Mouse (Mus musculus) embryonic facial prominence, embryonic 10.5 days (tissue): ENCODE results near the gene Smad3. TPM values are rescaled to one million over a fixed set of nuclear protein-coding genes. Genes with fewer than 3 reads are reported as not detected.

ENCODE experiments used
- DNase-seq: peaks from one replicate; pipeline ENCODE4 v3.0.0-alpha.2; 2017; ENCODE audit warnings: low spot score
- H3K27ac ChIP-seq: fragments of 300-500 bp; sonication (generic); replicated peaks from 2 replicates; pipeline ENCODE4 v1.5.1; 2016; ENCODE audit warnings: mild to moderate bottlenecking
- H3K27me3 ChIP-seq: fragments of 300-500 bp; sonication (generic); replicated peaks from 2 replicates; pipeline ENCODE4 v1.6.1; 2016; ENCODE audit warnings: low read depth, mild to moderate bottlenecking; ENCODE audit not compliant: poor library complexity, severe bottlenecking
- H3K36me3 ChIP-seq: fragments of 300-500 bp; sonication (generic); replicated peaks from 2 replicates; pipeline ENCODE4 v1.6.1; 2016; ENCODE audit warnings: mild to moderate bottlenecking, moderate library complexity
- H3K4me1 ChIP-seq: fragments of 300-500 bp; sonication (generic); 2 replicates; pipeline ENCODE4 v1.6.1; 2016
- H3K4me3 ChIP-seq: fragments of 300-500 bp; sonication (generic); 2 replicates; pipeline ENCODE4 v1.5.1; 2016; ENCODE audit warnings: mild to moderate bottlenecking, moderate library complexity
- H3K9me3 ChIP-seq: fragments of 300-500 bp; sonication (generic); 2 replicates; pipeline ENCODE4 v1.6.1; 2016; ENCODE audit warnings: mild to moderate bottlenecking
- WGBS: fragments of 180-500 bp; shearing (Covaris S2); methylation state at CpG from one replicate; pipeline ENCODE4 v1.1.7; 2016; 5-methylcytosine and 5-hydroxymethylcytosine counted together
- polyA plus RNA-seq: library from polyadenylated mRNA; unstranded; fragments of >200 nt; fragmentation: Nextera tagmentation; extraction: Ambion mirVana; gene quantifications from 2 replicates; pipeline ENCODE4 v1.2.1, GENCODE M21; 2016

Gene Smad3
- polyA plus RNA-seq, 1 experiment from 2014 or later, result 23.4 TPM

DNA sequence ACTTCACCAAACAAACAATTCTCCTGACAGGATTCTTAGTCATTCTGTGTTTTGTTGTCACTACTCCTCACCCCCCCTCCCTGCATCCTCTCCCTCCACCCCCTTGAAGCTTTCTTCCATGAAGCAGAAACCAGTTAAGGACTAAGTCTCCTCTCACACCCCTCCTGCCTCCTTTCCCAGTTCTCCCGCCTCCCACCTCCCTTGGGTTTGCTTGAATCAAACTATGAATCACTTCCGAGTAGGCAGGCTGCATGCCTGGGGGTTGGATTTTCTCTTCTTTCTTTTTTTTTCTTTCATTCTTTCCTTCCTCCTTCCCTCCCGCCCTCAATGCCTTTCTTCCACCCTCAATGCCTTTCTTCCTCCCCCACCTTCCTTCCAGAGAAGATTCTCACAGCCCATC is 80.2 kb downstream of the Smad3 start:
- Histone ChIP-seq H3K4me1 (peaks cover 35% of the 10 kb centered on the region), H3K4me3 (no peak overlapping the region), H3K36me3 (peaks cover 9% of the 10 kb centered on the region), H3K9me3 (no peaks in the 10 kb centered on the region), H3K27me3 (no peaks in the 10 kb centered on the region), H3K27ac (no peak overlapping the region)
- no peak for DNase-seq
- WGBS, result 66% methylated on average over 3 of the region's 3 CpGs

DNA sequence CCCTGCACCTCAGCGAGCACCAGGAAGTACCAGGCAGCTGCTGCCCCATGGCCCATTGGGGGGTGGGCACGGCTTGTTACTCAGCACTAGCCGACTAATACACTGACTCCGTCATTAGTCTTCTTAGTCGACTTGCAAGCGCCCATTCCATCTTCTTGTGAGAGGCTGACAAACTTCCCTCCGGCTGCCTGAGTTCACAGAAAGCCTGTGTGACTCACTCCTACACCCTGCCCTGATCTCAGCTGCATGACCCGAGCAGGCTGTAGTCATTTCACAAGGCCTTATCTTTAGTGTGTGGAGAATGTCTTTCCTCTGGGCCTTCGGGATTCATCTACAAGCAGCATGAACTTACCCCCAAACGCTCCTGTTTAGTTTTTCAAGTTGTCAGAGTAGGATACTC is 83.2 kb downstream of the Smad3 start:
- DNase-seq, result no peak
- peaks cover 29% of the 10 kb centered on the region for H3K36me3 ChIP-seq
- no peaks in the 10 kb centered on the region for H3K9me3 ChIP-seq
- H3K27ac ChIP-seq, result no peak overlapping the region
- H3K4me1 ChIP-seq, result peaks cover 38% of the 10 kb centered on the region
- 90% methylated on average over 10 of the region's 10 CpGs for WGBS
- no peaks in the 10 kb centered on the region for H3K27me3 ChIP-seq
- H3K4me3 ChIP-seq, result no peak overlapping the region

DNA sequence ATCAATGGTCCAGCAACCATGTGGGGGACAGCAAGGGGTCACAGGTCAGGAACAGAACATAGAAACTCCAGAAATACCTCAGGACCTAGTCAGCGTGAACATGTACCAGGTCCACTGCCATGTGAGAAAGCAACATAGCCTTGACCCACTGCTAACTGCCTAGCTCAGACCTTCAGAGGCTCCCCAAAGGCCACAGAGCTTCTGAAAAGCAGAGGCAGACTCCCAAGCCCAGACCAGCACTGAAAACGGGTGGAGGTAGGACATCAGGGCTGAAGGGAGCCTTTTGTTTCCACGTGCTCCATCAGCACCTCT is 84.3 kb downstream of the Smad3 start:
- Histone ChIP-seq H3K27me3 (no peaks in the 10 kb centered on the region), H3K36me3 (peaks cover 29% of the 10 kb centered on the region), H3K27ac (peak overlapping the region; percentile 46; the same call in 1 of the 2 replicates), H3K4me3 (no peak overlapping the region), H3K9me3 (no peaks in the 10 kb centered on the region), H3K4me1 (peaks cover 44% of the 10 kb centered on the region)
- DNase-seq, result no peak
- WGBS, result 75% methylated on average over 3 of the region's 3 CpGs

DNA sequence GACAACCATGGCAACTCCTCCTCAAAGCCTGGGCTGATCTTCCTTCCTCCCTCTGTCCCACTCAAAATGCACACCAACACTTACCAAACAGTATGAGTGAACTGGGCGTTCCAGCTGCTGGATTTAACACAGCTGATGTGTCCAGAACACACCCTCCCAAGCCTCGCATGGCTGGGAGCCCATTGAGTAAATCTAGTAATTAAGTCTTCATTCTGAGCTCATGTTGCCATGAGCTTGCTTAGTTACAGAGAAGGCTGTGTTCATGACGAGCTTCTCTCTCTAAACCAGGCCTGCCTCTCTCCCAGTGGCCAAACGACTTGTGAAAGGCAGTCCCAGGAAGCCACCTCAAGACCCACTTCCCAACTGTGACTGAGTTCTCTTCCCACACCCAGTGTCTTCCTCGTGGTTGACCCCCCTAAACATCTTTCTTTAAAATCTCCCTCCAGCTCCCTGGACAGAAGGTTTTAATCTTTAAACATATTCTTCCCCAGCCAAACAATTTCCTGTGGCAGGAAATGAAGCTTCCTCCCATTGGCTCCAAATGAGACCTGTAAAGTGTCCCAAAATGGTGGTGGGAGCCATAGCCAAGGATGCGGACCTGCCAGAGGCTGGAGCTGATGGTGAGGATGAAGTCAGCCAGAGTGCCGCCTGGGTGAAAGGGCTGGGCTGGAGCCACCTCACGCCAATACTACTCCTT is 84.8 kb downstream of the Smad3 start:
- H3K9me3 ChIP-seq, result no peaks in the 10 kb centered on the region
- H3K36me3 ChIP-seq, result peaks cover 29% of the 10 kb centered on the region
- DNase-seq, result no peak
- no peaks in the 10 kb centered on the region for H3K27me3 ChIP-seq
- H3K4me3 ChIP-seq, result no peak overlapping the region
- H3K27ac ChIP-seq, result no peak overlapping the region
- WGBS, result 71% methylated on average over 8 of the region's 8 CpGs
- peaks cover 44% of the 10 kb centered on the region for H3K4me1 ChIP-seq

- peaks cover 60% of the 10 kb centered on the region for H3K36me3 ChIP-seq
- no peaks in the 10 kb centered on the region for H3K27me3 ChIP-seq
- 96% methylated on average over 7 of the region's 7 CpGs for WGBS
- no peak for DNase-seq
- no peak overlapping the region for H3K27ac ChIP-seq
- peaks cover 71% of the 10 kb centered on the region for H3K4me1 ChIP-seq
- no peak overlapping the region for H3K4me3 ChIP-seq
- H3K9me3 ChIP-seq, result no peaks in the 10 kb centered on the region
Observed at GRCm38 (mm10) chr9:63669816-63670215, 88.0 kb downstream of the Smad3 start.

DNA sequence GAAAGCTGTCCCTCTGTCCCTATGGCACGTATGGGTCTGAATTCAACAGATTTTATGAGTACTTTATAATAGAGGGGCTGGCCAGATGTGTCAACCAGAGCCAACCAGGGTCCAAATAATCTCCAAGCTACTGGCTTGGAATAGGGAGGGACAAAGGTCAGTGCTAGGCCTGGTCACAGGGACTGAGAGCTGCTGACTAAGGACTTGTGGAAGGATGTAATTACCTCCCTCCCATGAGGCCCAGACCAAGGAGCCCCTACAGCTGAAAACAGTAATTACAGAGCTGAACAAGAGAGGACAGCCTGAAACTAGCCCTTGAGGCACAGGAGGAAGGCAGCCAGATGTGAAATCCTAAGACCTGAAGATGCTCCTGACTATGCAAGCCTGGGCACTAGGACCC is 89.2 kb downstream of the Smad3 start:
- peaks cover 61% of the 10 kb centered on the region for H3K36me3 ChIP-seq
- no peaks in the 10 kb centered on the region for H3K27me3 ChIP-seq
- no peaks in the 10 kb centered on the region for H3K9me3 ChIP-seq
- peak overlapping the region; percentile 44 for H3K27ac ChIP-seq
- DNase-seq, result peak; percentile 28
- 63% methylated on average over 1 of the region's 1 CpGs for WGBS
- H3K4me3 ChIP-seq, result no peak overlapping the region
- peaks cover 76% of the 10 kb centered on the region for H3K4me1 ChIP-seq

GRCm38 (mm10) chr9:63667373-63667724 is 90.4 kb downstream of the Smad3 start:
- H3K4me1 ChIP-seq, result peaks cover 74% of the 10 kb centered on the region
- H3K27ac ChIP-seq, result peak overlapping the region; percentile 35; the same call in 1 of the 2 replicates
- no peak overlapping the region for H3K4me3 ChIP-seq
- H3K27me3 ChIP-seq, result no peaks in the 10 kb centered on the region
- peaks cover 72% of the 10 kb centered on the region for H3K36me3 ChIP-seq
- WGBS, result 84% methylated on average over 8 of the region's 8 CpGs
- DNase-seq, result no peak
- H3K9me3 ChIP-seq, result no peaks in the 10 kb centered on the region

- WGBS, result 72% methylated on average over 18 of the region's 18 CpGs
- H3K36me3 ChIP-seq, result peaks cover 72% of the 10 kb centered on the region
- peak overlapping the region; percentile 35; the same call in 1 of the 2 replicates for H3K27ac ChIP-seq
Observed at GRCm38 (mm10) chr9:63666612-63667372, 91.0 kb downstream of the Smad3 start.

DNA sequence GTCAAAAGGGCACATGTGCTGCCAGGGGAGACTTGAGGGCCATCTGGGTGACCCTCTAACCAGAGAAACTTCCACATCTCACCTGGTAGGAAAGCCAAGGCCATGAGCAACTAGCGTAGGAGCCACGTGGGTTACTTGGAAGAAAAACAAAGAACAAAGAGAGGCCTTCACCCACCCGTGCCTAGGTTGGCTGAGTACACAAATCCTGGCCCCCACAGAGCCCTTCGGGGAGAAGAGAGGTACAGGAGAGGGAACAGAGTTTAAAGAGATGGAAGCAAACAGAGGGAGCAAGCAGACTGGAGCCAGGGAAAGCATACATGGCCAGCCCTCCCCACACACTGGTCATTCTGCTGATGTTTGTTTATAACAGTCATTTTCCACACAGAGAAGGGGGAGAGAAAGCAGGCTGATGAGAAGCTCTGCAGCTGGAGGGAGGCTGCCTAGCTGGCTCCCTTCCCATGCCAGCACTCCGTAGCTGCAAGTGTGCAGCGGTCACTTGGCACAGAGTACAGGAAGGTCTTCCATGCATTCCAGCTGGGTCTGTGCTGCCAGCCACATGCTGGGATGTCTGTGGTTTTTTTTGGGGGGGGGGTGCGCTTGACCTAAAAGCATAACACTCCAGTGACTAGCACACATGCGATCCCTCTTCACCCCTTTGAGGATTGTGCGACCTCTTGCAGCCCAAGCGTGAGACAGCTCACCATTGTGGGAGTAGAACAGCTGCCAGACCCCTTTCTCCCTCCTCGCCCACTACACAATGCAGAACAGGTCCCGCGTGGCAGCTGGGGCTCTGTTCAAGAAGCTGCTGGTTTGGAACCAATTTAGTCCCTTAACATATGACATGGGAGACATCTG is 92.8 kb downstream of the Smad3 start:
- Histone ChIP-seq H3K36me3 (peaks cover 77% of the 10 kb centered on the region), H3K27me3 (no peaks in the 10 kb centered on the region), H3K9me3 (no peaks in the 10 kb centered on the region), H3K4me3 (no peak overlapping the region), H3K4me1 (peaks cover 77% of the 10 kb centered on the region), H3K27ac (peak overlapping the region; percentile 55)
- DNase-seq, result no peak
- WGBS, result 57% methylated on average over 13 of the region's 13 CpGs

More at GRCm38 (mm10) chr9:63666612-63667372, 91.0 kb downstream of the Smad3 start:
- no peak for DNase-seq
- Histone ChIP-seq H3K4me3 (no peak overlapping the region), H3K9me3 (no peaks in the 10 kb centered on the region), H3K4me1 (peaks cover 77% of the 10 kb centered on the region), H3K27me3 (no peaks in the 10 kb centered on the region)

- peak overlapping the region; percentile 21; the same call in 1 of the 2 replicates for H3K27ac ChIP-seq
- H3K4me3 ChIP-seq, result no peak overlapping the region
- H3K27me3 ChIP-seq, result no peaks in the 10 kb centered on the region
- no peak for DNase-seq
- H3K9me3 ChIP-seq, result no peaks in the 10 kb centered on the region
- WGBS, result 74% methylated on average over 2 of the region's 2 CpGs
- H3K36me3 ChIP-seq, result peaks cover 84% of the 10 kb centered on the region
- peaks cover 73% of the 10 kb centered on the region for H3K4me1 ChIP-seq
Observed at GRCm38 (mm10) chr9:63664300-63664745, 93.5 kb downstream of the Smad3 start.

GRCm38 (mm10) chr9:63663222-63663621 is 94.6 kb downstream of the Smad3 start:
- Histone ChIP-seq H3K4me3 (no peak overlapping the region), H3K36me3 (peaks cover 95% of the 10 kb centered on the region), H3K27ac (peak overlapping the region; percentile 21), H3K27me3 (no peaks in the 10 kb centered on the region), H3K9me3 (no peaks in the 10 kb centered on the region), H3K4me1 (peaks cover 64% of the 10 kb centered on the region)
- WGBS, result 37% methylated on average over 10 of the region's 10 CpGs
- DNase-seq, result no peak

DNA sequence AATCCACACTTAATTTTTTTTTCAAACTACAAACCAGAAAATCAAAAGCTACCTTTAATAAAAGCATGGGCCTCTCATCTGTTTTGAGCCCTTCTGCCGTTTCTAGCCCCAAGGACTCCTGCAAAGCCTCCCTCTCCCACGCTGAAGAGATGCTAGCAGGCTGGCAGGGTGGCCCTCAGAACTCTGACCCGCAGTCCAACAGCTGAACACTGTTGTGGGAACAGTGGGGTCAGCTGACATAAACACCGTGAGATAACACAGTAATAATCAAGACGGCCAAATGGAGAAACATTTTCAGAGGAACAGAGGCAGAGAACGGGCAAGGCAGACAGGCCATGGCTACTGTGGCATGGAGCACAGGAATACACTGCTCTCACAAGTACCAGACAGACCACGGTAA is 95.0 kb downstream of the Smad3 start:
- Histone ChIP-seq H3K27ac (no peak overlapping the region; the same call in 1 of the 2 replicates), H3K4me1 (peaks cover 60% of the 10 kb centered on the region), H3K27me3 (no peaks in the 10 kb centered on the region), H3K36me3 (peaks cover 98% of the 10 kb centered on the region), H3K9me3 (no peaks in the 10 kb centered on the region), H3K4me3 (no peak overlapping the region)
- DNase-seq, result no peak
- 79% methylated on average over 7 of the region's 7 CpGs for WGBS
